Mouse (Mus musculus) testis, adult 2 months (tissue): Measurements from ENCODE around the gene Myl10. TPM values are rescaled to one million over a fixed set of nuclear protein-coding genes. Genes with fewer than 3 reads are reported as not detected.

ENCODE experiments used
- H3K27ac ChIP-seq: fragments of 200-500 bp; 2 replicates; pipeline ENCODE4 v1.5.1; 2012; ENCODE audit warnings: low read depth, low read length; ENCODE audit not compliant: control insufficient read depth, insufficient read depth
- H3K27me3 ChIP-seq: fragments of 200-500 bp; 2 replicates; pipeline ENCODE4 v1.6.1; 2012; ENCODE audit warnings: mild to moderate bottlenecking, low read length, moderate library complexity; ENCODE audit not compliant: control insufficient read depth, insufficient read depth
- H3K36me3 ChIP-seq: fragments of 200-500 bp; 2 replicates; pipeline ENCODE4 v1.6.1; 2012; ENCODE audit warnings: mild to moderate bottlenecking, low read length; ENCODE audit not compliant: control insufficient read depth, insufficient read depth
- H3K4me1 ChIP-seq: fragments of 200-500 bp; 2 replicates; pipeline ENCODE4 v1.6.1; 2012; ENCODE audit warnings: low read length; ENCODE audit not compliant: control insufficient read depth, insufficient read depth
- H3K4me3 ChIP-seq: fragments of 200-500 bp; 2 replicates; pipeline ENCODE4 v1.5.1; 2012; ENCODE audit warnings: low read depth, mild to moderate bottlenecking, low read length, moderate library complexity, mixed read lengths; ENCODE audit not compliant: control insufficient read depth
- CTCF ChIP-seq: fragments of 200-500 bp; IDR thresholded peaks from 2 replicates; pipeline ENCODE4 v1.5.1; 2012; ENCODE audit warnings: low read depth, mild to moderate bottlenecking, inconsistent platforms, low read length, moderate library complexity; ENCODE audit not compliant: control insufficient read depth, insufficient read depth, insufficient replicate concordance
- POLR2A ChIP-seq: fragments of 200-500 bp; IDR thresholded peaks from 2 replicates; pipeline ENCODE4 v1.6.1; 2012; ENCODE audit warnings: low read depth, mild to moderate bottlenecking, inconsistent platforms, low read length, moderate library complexity; ENCODE audit not compliant: control insufficient read depth
- polyA plus RNA-seq: library from polyadenylated mRNA; depleted of rRNA; stranded (reverse); fragments of >200 nt; gene quantifications from 2 replicates; pipeline ENCODE4 v1.2.3, GENCODE M21; 2012

Myl10 gene
- polyA plus RNA-seq, 1 experiment = 150 TPM

- H3K27me3 ChIP-seq = no peaks in the 10 kb centered on the region
- no peak overlapping the region for H3K4me3 ChIP-seq
- peaks cover 32% of the 10 kb centered on the region for H3K4me1 ChIP-seq
- no peaks in the 10 kb centered on the region for H3K36me3 ChIP-seq
- no peak overlapping the region for H3K27ac ChIP-seq
- TF ChIP-seq CTCF (peak; percentile 44; the same call in 1 of the 2 replicates), POLR2A (no peak)
These were observed 12.6 kb downstream of the Myl10 start for GRCm38 (mm10) chr5:136705532-136705931.

GRCm38 (mm10) chr5:136706803-136707202 lies 13.9 kb downstream of the Myl10 start:
- Histone ChIP-seq H3K27me3 (no peaks in the 10 kb centered on the region), H3K36me3 (no peaks in the 10 kb centered on the region)
- TF ChIP-seq POLR2A (no peak), CTCF (peak; percentile 77)

GRCm38 (mm10) chr5:136708116-136708515 lies 15.2 kb downstream of the Myl10 start:
- peak overlapping the region; percentile 57 for H3K4me3 ChIP-seq
- H3K27ac ChIP-seq = no peak overlapping the region
- no peak for TF ChIP-seq POLR2A
- TF ChIP-seq CTCF = no peak
- H3K4me1 ChIP-seq = peaks cover 29% of the 10 kb centered on the region
- no peaks in the 10 kb centered on the region for H3K27me3 ChIP-seq
- H3K36me3 ChIP-seq = no peaks in the 10 kb centered on the region

More at GRCm38 (mm10) chr5:136706803-136707202, 13.9 kb downstream of the Myl10 start:
- Histone ChIP-seq H3K4me3 (no peak overlapping the region), H3K4me1 (peaks cover 32% of the 10 kb centered on the region), H3K27ac (no peak overlapping the region)

- Histone ChIP-seq H3K27me3 (no peaks in the 10 kb centered on the region), H3K36me3 (no peaks in the 10 kb centered on the region), H3K4me3 (no peak overlapping the region), H3K4me1 (peaks cover 24% of the 10 kb centered on the region), H3K27ac (no peak overlapping the region)
- no peak for TF ChIP-seq CTCF
- no peak for TF ChIP-seq POLR2A
These were observed 17.8 kb downstream of the Myl10 start for GRCm38 (mm10) chr5:136710742-136711141.

GRCm38 (mm10) chr5:136714232-136714875 lies 21.4 kb downstream of the Myl10 start:
- Histone ChIP-seq H3K4me3 (peak overlapping the region; percentile 53), H3K27me3 (no peaks in the 10 kb centered on the region), H3K4me1 (peaks cover 9% of the 10 kb centered on the region), H3K27ac (no peak overlapping the region), H3K36me3 (no peaks in the 10 kb centered on the region)
- no peak for TF ChIP-seq POLR2A
- TF ChIP-seq CTCF = no peak

- TF ChIP-seq POLR2A (no peak), CTCF (peak; percentile 85)
These were observed 21.9 kb downstream of the Myl10 start for GRCm38 (mm10) chr5:136714879-136715278.

GRCm38 (mm10) chr5:136716696-136717572 lies 24.0 kb downstream of the Myl10 start:
- Histone ChIP-seq H3K36me3 (no peaks in the 10 kb centered on the region), H3K4me3 (no peak overlapping the region), H3K27ac (no peak overlapping the region), H3K27me3 (no peaks in the 10 kb centered on the region), H3K4me1 (peaks cover 9% of the 10 kb centered on the region)
- no peak for TF ChIP-seq CTCF
- TF ChIP-seq POLR2A = no peak

More at GRCm38 (mm10) chr5:136714879-136715278, 21.9 kb downstream of the Myl10 start:
- Histone ChIP-seq H3K4me3 (peak overlapping the region; percentile 53), H3K27me3 (no peaks in the 10 kb centered on the region), H3K36me3 (no peaks in the 10 kb centered on the region), H3K4me1 (peaks cover 9% of the 10 kb centered on the region), H3K27ac (no peak overlapping the region)
